Mouse (Mus musculus) heart, adult 2 months (tissue): Measurements from ENCODE around the gene Pus10. TPM values are rescaled to one million over a fixed set of nuclear protein-coding genes. Genes with fewer than 3 reads are reported as not detected.
A peak's percentile ranks its signal among the peaks of the same experiment; 100 is the strongest.

Experiments used
- DNase-seq, 2 experiments: peaks; one replicate each; pipeline ENCODE4 v3.0.0; 2021
- H3K27ac ChIP-seq: fragments of 200-600 bp; 2 replicates; pipeline ENCODE4 v1.8.1; 2022
- H3K27me3 ChIP-seq: fragments of 200-500 bp; 2 replicates; pipeline ENCODE4 v1.6.1; 2012; ENCODE audit warnings: mild to moderate bottlenecking, low read length, inconsistent platforms, mixed read lengths; ENCODE audit not compliant: control insufficient read depth, insufficient read depth
- H3K36me3 ChIP-seq: fragments of 200-500 bp; 2 replicates; pipeline ENCODE4 v1.6.1; 2012; ENCODE audit warnings: low read length, inconsistent platforms; ENCODE audit not compliant: control insufficient read depth, insufficient read depth
- H3K4me1 ChIP-seq: fragments of 200-500 bp; 2 replicates; pipeline ENCODE4 v1.6.1; 2011; ENCODE audit warnings: low read length; ENCODE audit not compliant: control insufficient read depth, insufficient read depth
- H3K4me3 ChIP-seq: fragments of 200-600 bp; 2 replicates; pipeline ENCODE4 v1.8.1; 2022
- H3K79me2 ChIP-seq: fragments of 200-500 bp; replicated peaks from 2 replicates; pipeline ENCODE4 v1.6.1; 2012; ENCODE audit warnings: mild to moderate bottlenecking, inconsistent platforms, low read length, moderate library complexity, mixed read lengths; ENCODE audit not compliant: control insufficient read depth, insufficient read depth
- H3K9ac ChIP-seq: fragments of 200-500 bp; 2 replicates; pipeline ENCODE4 v1.6.1; 2012; ENCODE audit warnings: low read depth, mild to moderate bottlenecking, control low read depth, inconsistent platforms, low read length, mixed read lengths
- CTCF ChIP-seq: fragments of 200-600 bp; IDR thresholded peaks from 2 replicates; pipeline ENCODE4 v1.8.1; 2022; ENCODE audit warnings: antibody characterized with exemption, mild to moderate bottlenecking, moderate library complexity
- EP300 ChIP-seq: fragments of 200-500 bp; IDR thresholded peaks from 2 replicates; pipeline ENCODE4 v1.6.1; 2011; ENCODE audit warnings: low read depth, low read length, control low read depth; ENCODE audit not compliant: insufficient read depth
- POLR2A ChIP-seq: fragments of 200-500 bp; IDR thresholded peaks from 2 replicates; pipeline ENCODE4 v1.6.1; 2011; ENCODE audit warnings: mild to moderate bottlenecking, low read depth, low read length, control low read depth; ENCODE audit not compliant: insufficient read depth
- WGBS: fragments of 180-500 bp; shearing (Covaris S2); methylation state at CpG from one replicate; pipeline ENCODE4 v1.1.7; 2018; 5-methylcytosine and 5-hydroxymethylcytosine counted together
- intact Hi-C: fragments of 180-260 bp; cut with DNase I; formaldehyde crosslinking; loops from one replicate; pipeline ENCODE4 v1.15.1; 2025
- long read RNA-seq: library from polyadenylated mRNA; stranded (forward); transcript quantifications from one replicate; pipeline ENCODE4 v2.0.0, GENCODE M21; 2021
- polyA plus RNA-seq: library from polyadenylated mRNA; depleted of rRNA; stranded (reverse); fragments of >200 nt; gene quantifications from 2 replicates; pipeline ENCODE4 v1.2.3, GENCODE M21; 2012; rRNA removed
- total RNA-seq, 2 experiments: library from RNA; stranded (reverse); gene quantifications; 2 replicates each; pipeline ENCODE4 v1.2.3; 2021

Pus10 gene
- 10 to 100 TPM in 1 of 2 experiments, 1 to 10 TPM in 1; 8.8 to 11.0 TPM for total RNA-seq
- 3.1 and 3.3 TPM in 2 replicates for polyA plus RNA-seq
- long read RNA-seq, transcript Pus10-202 (18 exons, 3,559 nt) = major isoform, 5 of 7 reads
- long read RNA-seq, partial matches to known transcripts = 1 of 7 reads
- long read RNA-seq, other reads (novel, unspliced or antisense) = 0 of 7 reads

DNA sequence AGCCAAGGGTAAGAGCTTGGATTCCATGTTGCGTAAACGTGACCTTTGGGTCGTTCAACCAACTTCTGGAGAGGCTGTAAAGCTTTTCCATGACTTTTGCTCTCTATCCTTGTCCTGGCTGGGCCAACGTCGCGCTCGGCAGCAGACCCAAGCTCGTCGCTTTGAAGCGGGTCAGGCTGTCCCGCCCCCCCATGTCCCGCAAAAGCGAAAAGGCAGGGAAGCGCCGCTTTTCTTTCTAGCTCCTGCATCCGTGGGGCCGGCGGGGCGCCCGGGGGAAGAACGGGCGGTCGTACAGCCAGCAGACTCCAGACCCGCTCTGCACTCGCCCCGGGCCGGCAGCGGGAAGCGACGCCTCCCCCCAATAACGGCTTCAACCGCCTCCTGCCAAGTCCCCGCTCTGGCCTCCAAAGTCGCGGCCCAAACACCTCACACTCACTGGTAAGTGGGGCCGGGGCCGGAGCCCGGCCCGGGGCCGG, at the start of gene Pus10:
TSS of gene Pus10 (plus strand) at position 364 of the 476 bp plus-strand sequence.
- Histone ChIP-seq H3K9ac (peak within 1 kb of the TSS; percentile 93), H3K36me3 (peaks cover 2% of the 10 kb centered on the region; the same call in 1 of the 2 replicates), H3K27ac (peak within 1 kb of the TSS; percentile 92), H3K79me2 (peaks cover 5% of the 10 kb centered on the region), H3K4me3 (peak within 1 kb of the TSS; percentile 96), H3K4me1 (peaks cover 2% of the 10 kb centered on the region), H3K27me3 (no peaks in the 10 kb centered on the region)
- TF ChIP-seq POLR2A (no peak), CTCF (no peak), EP300 (no peak)
- DNase-seq = no peak
- WGBS = under 1% methylated on average over 40 of the region's 40 CpGs
- intact Hi-C loops = loop anchor here (1.0 to 10.0 kb wide), 3 partner anchors 32 to 171 kb away; partner anchors contain the start of genes 0610010F05Rik, Ahsa2 and Rel

DNA sequence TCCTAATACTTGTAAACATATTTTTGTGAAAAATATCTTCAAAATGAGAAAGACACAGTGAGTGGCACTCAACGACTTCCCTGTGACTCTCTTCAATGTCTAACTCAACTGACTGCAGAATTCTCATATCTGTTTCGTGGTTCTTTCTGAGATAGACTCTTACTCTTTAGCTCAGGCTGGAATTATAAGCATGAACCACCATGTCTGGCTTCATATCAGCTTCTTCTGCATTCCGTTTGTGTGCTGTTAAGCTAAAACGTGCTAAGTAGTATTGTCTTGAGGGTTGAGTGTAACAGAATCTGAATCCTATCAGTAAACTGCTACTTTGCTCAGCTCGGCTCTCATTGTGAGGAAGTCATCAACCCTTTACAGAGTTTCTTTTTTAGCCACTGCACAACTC, 46.5 kb upstream of the Pus10 start:
- WGBS = 72% methylated on average over 5 of the region's 5 CpGs

DNA sequence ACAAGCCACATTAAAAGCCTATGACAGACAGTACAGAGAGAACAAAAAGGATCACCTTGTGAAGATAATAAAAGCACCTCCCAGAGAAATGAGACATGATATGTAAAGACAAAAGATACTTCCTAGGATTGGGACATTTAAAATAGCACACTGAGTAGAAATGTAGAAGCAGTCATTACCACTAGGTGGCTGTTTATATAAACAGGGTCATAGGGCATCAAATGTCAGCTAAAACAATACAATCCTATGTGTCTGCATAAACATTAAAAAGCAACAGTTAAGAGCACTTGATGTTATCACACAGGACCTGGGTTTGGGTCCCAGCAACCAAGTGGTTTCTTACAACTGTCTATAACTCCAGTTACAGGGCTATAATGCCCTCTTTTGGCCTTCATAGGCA, 34.8 kb upstream of the Pus10 start:
- intact Hi-C loops = loop anchor here (10.0 kb wide), 1 partner anchor 136 kb away; the partner anchor contains the start of gene Ahsa2
- no peaks in the 10 kb centered on the region for H3K36me3 ChIP-seq
- no peak for DNase-seq
- H3K4me3 ChIP-seq = no peak overlapping the region
- no peaks in the 10 kb centered on the region for H3K27me3 ChIP-seq
- no peak overlapping the region for H3K9ac ChIP-seq
- no peaks in the 10 kb centered on the region for H3K79me2 ChIP-seq
- TF ChIP-seq POLR2A (no peak), EP300 (no peak), CTCF (peak; percentile 43)
- H3K4me1 ChIP-seq = peaks cover 2% of the 10 kb centered on the region
- no peak overlapping the region for H3K27ac ChIP-seq

More for the DNA sequence above, 46.5 kb upstream of the Pus10 start:
- TF ChIP-seq EP300 (no peak), POLR2A (no peak), CTCF (no peak)
- intact Hi-C loops = no loop called here
- no peak for DNase-seq
- no peaks in the 10 kb centered on the region for H3K36me3 ChIP-seq
- no peaks in the 10 kb centered on the region for H3K79me2 ChIP-seq
- H3K4me3 ChIP-seq = no peak overlapping the region
- H3K27ac ChIP-seq = no peak overlapping the region
- H3K4me1 ChIP-seq = no peaks in the 10 kb centered on the region
- H3K9ac ChIP-seq = no peak overlapping the region
- H3K27me3 ChIP-seq = no peaks in the 10 kb centered on the region

DNA sequence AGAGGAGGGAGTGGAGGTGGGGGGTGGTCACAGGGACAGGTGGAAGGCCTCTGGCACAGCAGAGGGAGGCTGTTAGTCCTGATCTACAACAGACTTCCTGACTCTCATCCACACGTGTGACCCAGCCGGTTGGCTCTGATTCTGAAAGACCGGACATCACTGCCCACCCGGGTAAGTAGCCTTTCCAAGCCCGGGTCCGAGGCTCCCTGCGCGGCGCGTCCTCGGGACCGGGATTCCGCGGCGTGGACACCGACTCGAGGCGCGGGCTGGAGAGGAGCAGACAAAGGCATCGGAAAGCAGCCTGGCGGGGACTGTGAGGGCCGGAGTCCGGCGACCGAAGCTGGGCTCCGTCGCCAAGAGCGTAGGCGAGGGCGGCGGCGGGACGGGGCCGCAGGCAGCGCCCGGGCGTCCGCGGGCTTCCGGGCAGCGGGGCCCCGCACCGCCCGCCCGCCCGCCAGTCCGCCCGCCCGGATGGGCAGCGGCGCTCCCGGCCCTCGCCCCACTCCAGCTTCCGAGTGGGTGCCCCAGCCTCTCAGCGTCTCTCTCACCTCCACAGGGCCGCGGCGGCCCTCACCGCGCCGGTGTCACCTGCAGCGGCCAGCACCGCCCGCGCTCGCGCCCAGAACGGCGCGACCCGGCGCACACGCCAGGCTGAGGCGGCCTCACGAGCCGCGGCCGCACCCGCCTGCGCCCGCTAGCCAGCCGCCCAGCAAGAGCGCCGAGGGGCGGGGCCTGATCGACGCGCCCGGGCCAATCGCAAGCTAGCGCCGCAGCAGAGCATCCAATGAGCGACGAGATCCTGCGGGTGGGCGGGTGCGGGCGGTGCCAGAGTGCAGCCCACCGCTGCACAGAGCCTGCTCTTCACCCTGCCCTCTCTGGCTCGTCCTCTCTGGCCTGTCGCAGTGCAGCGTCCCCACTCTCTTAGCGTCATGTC, 32.3 kb upstream of the Pus10 start, which contains the start of gene 0610010F05Rik:
TSS of gene 0610010F05Rik (minus strand) at position 695 of the 934 bp plus-strand sequence.
- under 1% methylated on average over 52 of the region's 103 CpGs for WGBS
- peaks cover 2% of the 10 kb centered on the region for H3K4me1 ChIP-seq
- no peaks in the 10 kb centered on the region for H3K79me2 ChIP-seq
- H3K36me3 ChIP-seq = no peaks in the 10 kb centered on the region
- peak within 1 kb of the TSS; percentile 95 for H3K9ac ChIP-seq
- peak within 1 kb of the TSS; percentile 88 for H3K4me3 ChIP-seq
- TF ChIP-seq CTCF (no peak), POLR2A (peak; percentile 76)
- no peaks in the 10 kb centered on the region for H3K27me3 ChIP-seq
- peak; percentile 87 to 92 for DNase-seq
- intact Hi-C loops = loop anchor here (1.0 to 10.0 kb wide), 2 partner anchors 32 to 138 kb away; partner anchors contain the start of genes Ahsa2, Pex13 and Pus10
- H3K27ac ChIP-seq = peak within 1 kb of the TSS; percentile 82

DNA sequence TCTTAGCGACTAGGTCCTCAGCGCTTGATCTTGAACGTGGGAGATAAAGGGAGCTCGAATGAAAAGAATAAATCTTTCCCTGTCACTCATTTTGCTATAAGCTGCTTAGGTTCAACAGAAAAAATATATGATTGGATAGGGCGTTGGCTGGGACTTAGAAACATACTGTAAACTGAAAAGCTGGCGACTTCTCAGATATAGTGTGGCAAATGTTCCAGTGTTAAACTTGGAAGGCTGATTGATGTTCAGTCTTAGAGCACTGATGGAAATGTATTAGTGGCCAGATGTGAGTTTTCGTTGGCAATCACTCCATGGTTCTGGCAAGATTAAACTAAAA, 31.6 kb upstream of the Pus10 start:
- no peak overlapping the region for H3K9ac ChIP-seq
- TF ChIP-seq CTCF (no peak), EP300 (no peak), POLR2A (no peak)
- DNase-seq = no peak
- peaks cover 2% of the 10 kb centered on the region for H3K4me1 ChIP-seq
- H3K36me3 ChIP-seq = no peaks in the 10 kb centered on the region
- H3K4me3 ChIP-seq = peak overlapping the region; percentile 23
- no peaks in the 10 kb centered on the region for H3K79me2 ChIP-seq
- peak overlapping the region; percentile 54; the same call in 1 of the 2 replicates for H3K27ac ChIP-seq
- no peaks in the 10 kb centered on the region for H3K27me3 ChIP-seq
- intact Hi-C loops = loop anchor here (1.0 to 10.0 kb wide), 2 partner anchors 31 to 139 kb away; partner anchors contain the start of genes Ahsa2, Pex13 and Pus10
- 3% methylated on average over 7 of the region's 7 CpGs for WGBS
